Mouse (Mus musculus): ENCODE measurements at regions not wholly inside any gene's neighbourhood (a gene's known extent, or its start where the extent isn't known, plus 50 kb on each side); places are given as distances from the start of the nearest gene placed in this dataset.

DNA sequence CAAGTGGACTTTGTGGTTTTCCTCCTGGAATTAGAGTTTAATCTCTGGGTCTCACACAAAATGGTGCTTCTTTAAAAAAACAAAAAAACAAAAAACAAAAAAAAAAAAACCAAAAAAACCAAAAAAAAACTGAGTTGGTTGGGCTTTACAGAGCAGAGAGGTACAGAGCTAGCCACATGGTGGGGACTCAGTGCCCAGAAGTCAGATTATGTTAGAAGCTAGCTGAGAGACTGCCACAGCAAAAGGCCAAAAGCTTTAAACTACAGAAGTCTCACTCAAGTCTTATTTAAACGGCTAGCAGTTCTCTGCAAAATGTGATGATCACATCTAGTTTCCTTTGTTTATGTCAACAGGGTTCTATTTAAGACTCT, 1121.8 kb upstream of the Cited2 start:
- Histone ChIP-seq H3K4me1 (replicated peaks) (no peaks in the 10 kb centered on the region), H3K4me3 (no peak overlapping the region), H3K27ac (no peak overlapping the region), H3K9me3 (no peaks in the 10 kb centered on the region), H3K27me3 (no peaks in the 10 kb centered on the region), H3K36me3 (no peaks in the 10 kb centered on the region), H3K9ac (no peak overlapping the region), H3K4me2 (no peak overlapping the region)
- WGBS = 74% methylated on average over 1 of the region's 1 CpGs
- no peak for ATAC-seq (ENCODE audit: low FRiP score)

DNA sequence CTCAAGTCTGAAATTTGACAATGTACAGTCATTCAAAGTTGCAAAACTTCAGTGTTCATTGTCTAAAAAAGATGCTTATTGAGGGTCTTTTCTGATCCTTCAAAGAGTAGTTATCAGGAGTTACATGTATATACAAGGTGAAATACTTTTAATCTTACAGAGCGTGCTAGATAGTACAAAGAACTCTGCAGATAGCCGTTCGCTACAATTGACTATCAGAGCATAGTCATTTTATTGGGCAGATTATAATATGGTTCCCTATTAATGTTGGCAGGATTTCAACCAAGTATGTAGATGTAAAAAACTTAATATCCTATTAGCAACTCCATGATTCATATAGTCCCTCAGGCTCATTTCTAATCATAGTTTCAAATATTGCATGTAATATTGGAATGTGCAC, 1114.7 kb upstream of the Cited2 start:
- Histone ChIP-seq H3K9me3 (no peaks in the 10 kb centered on the region), H3K9ac (no peak overlapping the region), H3K27ac (no peak overlapping the region), H3K4me3 (no peak overlapping the region), H3K4me1 (replicated peaks) (no peaks in the 10 kb centered on the region), H3K36me3 (no peaks in the 10 kb centered on the region), H3K27me3 (no peaks in the 10 kb centered on the region), H3K4me2 (no peak overlapping the region)
- 92% methylated on average over 3 of the region's 3 CpGs for WGBS
- ATAC-seq (ENCODE audit: low FRiP score) = no peak

DNA sequence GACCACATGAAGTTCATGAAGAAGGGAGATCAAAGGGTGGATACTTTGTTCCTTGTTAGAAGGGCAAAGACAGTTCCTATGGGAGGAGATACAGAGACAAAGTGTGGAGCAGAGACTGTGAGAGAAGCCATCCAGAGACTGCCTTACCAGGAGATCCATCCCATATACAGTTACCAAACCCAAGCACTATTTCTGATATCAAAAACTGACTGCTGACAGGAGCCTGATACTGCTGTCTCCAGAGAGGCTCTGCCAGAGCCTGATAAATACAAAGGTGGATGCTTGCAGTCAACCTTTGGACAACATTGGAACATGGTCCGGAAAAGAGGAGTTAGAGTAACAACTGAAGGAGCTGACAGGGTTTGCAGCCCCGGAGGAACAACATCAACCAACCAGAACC, 1104.3 kb upstream of the Cited2 start:
- no peak overlapping the region for H3K9ac ChIP-seq
- H3K9me3 ChIP-seq = no peaks in the 10 kb centered on the region
- H3K4me3 ChIP-seq = no peak overlapping the region
- 95% methylated on average over 2 of the region's 2 CpGs for WGBS
- H3K4me1 ChIP-seq (replicated peaks) = no peaks in the 10 kb centered on the region
- no peaks in the 10 kb centered on the region for H3K27me3 ChIP-seq
- no peak overlapping the region for H3K27ac ChIP-seq
- no peak overlapping the region for H3K4me2 ChIP-seq
- ATAC-seq (ENCODE audit: low FRiP score) = no peak
- H3K36me3 ChIP-seq = no peaks in the 10 kb centered on the region

DNA sequence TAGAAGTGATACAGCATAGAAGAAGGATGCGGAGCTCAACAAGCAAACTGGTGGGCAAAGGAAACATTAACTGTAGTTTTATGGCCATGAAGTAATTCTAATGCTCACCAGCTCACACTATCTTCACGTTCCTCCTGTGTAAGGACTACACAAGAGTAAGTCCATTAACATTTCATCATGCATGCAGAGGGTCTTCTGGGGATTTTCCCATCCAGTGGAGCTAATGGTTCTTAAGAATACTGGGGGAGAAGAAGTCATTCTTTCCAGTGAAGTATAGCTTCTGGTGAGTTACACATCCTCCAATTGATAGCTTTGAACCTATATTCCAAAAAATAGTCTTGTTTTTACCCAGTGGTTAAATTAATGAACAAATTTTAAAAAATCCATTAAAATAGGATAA, 1103.4 kb upstream of the Cited2 start:
- WGBS = 87% methylated on average over 2 of the region's 2 CpGs
- no peaks in the 10 kb centered on the region for H3K4me1 ChIP-seq (replicated peaks)

DNA sequence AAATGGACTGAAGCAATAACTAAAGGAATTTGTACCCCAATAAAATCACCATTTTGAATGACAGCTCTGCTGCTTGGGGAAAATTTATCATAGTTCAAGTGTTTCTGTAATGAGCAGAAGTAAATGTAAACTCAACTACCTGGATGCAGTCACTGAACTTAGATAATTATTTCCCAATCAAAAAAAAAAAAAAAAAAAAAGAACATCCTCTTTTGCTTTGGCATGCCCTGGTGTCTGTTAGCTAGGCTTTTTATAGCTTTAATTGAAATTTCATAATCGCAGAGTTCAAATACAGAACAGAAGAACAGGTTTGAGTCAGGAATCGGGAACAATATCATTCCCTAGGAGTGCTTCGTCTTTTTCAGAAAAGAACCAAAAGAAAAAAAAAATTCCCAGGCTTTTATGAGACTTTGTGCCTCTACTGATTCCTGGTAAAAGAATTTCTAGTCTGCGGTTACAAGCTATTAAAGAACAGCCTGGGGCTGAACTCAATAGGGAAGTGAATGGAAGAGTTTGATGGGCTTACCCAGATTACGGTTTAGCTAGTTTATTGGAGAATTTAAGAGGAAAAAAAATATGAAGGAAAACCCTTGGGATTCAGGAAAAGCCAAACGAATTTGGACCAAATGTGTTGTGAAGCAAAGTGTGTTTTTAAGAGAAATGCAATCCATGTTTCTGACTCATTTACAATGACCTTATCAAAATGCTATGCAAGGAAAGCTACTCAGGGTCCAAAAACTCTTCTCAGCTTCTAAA, 1102.0 kb upstream of the Cited2 start:
- Histone ChIP-seq H3K9me3 (no peaks in the 10 kb centered on the region), H3K36me3 (no peaks in the 10 kb centered on the region), H3K27me3 (no peaks in the 10 kb centered on the region), H3K4me3 (no peak overlapping the region), H3K27ac (no peak overlapping the region), H3K4me2 (no peak overlapping the region), H3K9ac (no peak overlapping the region), H3K4me1 (replicated peaks) (no peaks in the 10 kb centered on the region)
- ATAC-seq (ENCODE audit: low FRiP score) = no peak
- 76% methylated on average over 6 of the region's 6 CpGs for WGBS

More for the DNA sequence above, 1103.4 kb upstream of the Cited2 start:
- Histone ChIP-seq H3K9ac (no peak overlapping the region), H3K4me3 (no peak overlapping the region), H3K36me3 (no peaks in the 10 kb centered on the region), H3K4me2 (no peak overlapping the region), H3K27me3 (no peaks in the 10 kb centered on the region), H3K27ac (no peak overlapping the region), H3K9me3 (no peaks in the 10 kb centered on the region)
- ATAC-seq (ENCODE audit: low FRiP score) = no peak

DNA sequence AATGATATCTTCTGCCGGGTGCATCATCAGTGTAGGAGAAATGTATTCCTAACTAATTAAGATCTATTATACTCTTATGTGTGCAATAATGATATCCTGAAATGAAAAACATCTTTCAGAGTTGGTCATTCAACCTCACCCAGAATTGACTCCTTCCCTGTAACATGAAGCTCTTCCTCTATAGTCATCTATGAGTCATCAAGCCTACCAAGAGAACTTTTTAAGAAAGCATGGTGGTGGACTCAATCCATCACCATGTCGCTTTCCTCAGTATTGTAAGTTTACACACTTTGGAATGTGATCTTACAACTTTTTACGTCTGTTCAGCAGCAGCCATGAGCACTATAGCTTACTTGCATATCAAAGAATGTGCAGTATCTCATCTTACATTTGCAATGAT, 1100.2 kb upstream of the Cited2 start:
- no peak overlapping the region for H3K4me3 ChIP-seq
- H3K9me3 ChIP-seq = no peaks in the 10 kb centered on the region
- H3K27ac ChIP-seq = no peak overlapping the region
- H3K9ac ChIP-seq = no peak overlapping the region
- H3K4me2 ChIP-seq = no peak overlapping the region
- no peaks in the 10 kb centered on the region for H3K36me3 ChIP-seq
- 92% methylated on average over 3 of the region's 3 CpGs for WGBS
- H3K27me3 ChIP-seq = no peaks in the 10 kb centered on the region
- no peak for ATAC-seq (ENCODE audit: low FRiP score)
- no peaks in the 10 kb centered on the region for H3K4me1 ChIP-seq (replicated peaks)

DNA sequence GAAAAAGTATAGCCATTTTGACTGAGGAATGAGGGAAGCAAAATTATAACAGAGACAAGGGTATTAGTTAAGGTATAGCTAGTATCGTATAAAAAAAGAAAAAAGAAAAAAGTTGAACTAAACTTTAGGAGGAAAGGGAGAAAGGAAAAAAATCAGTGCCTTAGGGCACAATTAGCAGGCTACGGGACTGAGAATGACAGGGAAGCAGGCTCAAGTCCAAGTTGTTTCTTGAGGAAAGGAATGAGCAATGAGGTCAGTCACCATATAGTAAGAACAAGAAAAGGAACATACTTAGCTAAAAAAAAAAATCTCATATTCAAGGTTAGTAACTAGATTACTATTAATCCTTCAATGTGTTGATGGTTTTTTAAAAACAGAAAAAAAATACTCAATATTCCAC, 1089.8 kb upstream of the Cited2 start:
- WGBS = 74% methylated on average over 2 of the region's 2 CpGs
- Histone ChIP-seq H3K4me3 (no peak overlapping the region), H3K4me1 (replicated peaks) (no peaks in the 10 kb centered on the region)

DNA sequence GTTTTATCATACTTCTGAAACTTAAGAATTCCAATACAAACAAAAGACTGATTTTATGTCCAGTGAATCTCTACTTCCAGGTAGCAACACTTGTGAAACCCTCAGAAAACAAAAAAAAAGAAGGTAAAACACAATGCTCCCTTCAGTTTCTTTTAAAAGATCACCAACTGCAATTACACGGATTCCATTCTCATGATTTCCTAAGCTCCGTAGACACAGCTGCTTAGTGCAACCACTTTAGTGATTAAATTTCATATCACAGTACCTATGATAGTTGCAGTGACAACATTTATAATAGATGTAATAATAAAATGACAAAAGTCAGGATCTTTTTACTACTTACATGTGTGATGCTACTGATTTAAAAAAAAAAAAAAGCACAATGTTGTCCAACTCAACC, 1087.6 kb upstream of the Cited2 start:
- H3K27ac ChIP-seq = no peak overlapping the region
- H3K4me1 ChIP-seq (replicated peaks) = no peaks in the 10 kb centered on the region
- no peaks in the 10 kb centered on the region for H3K9me3 ChIP-seq
- no peaks in the 10 kb centered on the region for H3K27me3 ChIP-seq
- no peak overlapping the region for H3K4me3 ChIP-seq
- H3K9ac ChIP-seq = no peak overlapping the region
- no peak overlapping the region for H3K4me2 ChIP-seq
- no peaks in the 10 kb centered on the region for H3K36me3 ChIP-seq
- ATAC-seq (ENCODE audit: low FRiP score) = no peak
- WGBS = 79% methylated on average over 2 of the region's 2 CpGs

More for the DNA sequence above, 1089.8 kb upstream of the Cited2 start:
- Histone ChIP-seq H3K9ac (no peak overlapping the region), H3K4me2 (no peak overlapping the region), H3K9me3 (no peaks in the 10 kb centered on the region), H3K27ac (no peak overlapping the region), H3K27me3 (no peaks in the 10 kb centered on the region), H3K36me3 (no peaks in the 10 kb centered on the region)
- no peak for ATAC-seq (ENCODE audit: low FRiP score)

DNA sequence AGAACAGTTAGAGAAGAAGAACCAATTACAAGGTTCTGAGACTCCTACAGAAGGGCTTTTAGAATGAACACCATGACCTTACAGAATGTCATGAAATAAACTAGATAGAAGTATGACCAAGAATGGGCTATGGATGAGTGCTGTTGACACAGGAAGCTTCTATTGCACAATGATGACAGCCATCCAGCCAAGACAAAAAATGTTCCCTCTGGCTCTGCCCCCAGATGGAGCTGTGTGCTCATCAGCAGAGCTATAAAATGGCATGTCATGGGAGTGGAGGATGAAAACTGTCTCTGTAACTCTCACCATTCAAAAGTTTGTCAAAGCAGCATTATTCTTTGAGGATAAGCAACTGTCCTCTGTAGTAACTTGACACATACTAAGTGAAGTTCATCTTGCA, 1086.0 kb upstream of the Cited2 start:
- Histone ChIP-seq H3K27ac (no peak overlapping the region), H3K4me3 (no peak overlapping the region), H3K36me3 (no peaks in the 10 kb centered on the region), H3K4me1 (replicated peaks) (no peaks in the 10 kb centered on the region), H3K4me2 (no peak overlapping the region), H3K9ac (no peak overlapping the region), H3K27me3 (no peaks in the 10 kb centered on the region), H3K9me3 (no peaks in the 10 kb centered on the region)
- ATAC-seq (ENCODE audit: low FRiP score) = no peak

DNA sequence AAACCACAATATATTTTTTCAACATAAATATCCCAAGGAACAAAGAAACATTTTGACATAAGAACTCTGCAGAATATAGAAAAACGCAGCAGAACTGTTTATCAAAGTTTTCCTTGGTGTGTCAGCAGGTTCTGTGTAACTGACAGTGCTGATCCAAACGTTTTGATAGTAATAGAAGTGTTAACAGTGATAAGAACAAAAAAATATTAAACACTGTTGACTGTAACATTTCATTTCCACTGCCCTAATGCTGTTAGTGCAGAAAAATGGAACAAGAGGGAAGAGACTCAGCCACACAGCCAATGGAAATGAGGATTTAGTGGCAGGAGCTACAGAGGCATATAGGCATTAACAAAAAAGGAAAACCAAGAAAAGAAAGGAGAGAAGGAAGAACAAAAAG, 1084.9 kb upstream of the Cited2 start:
- Histone ChIP-seq H3K9me3 (no peaks in the 10 kb centered on the region), H3K4me2 (no peak overlapping the region), H3K9ac (no peak overlapping the region), H3K27ac (no peak overlapping the region), H3K4me3 (no peak overlapping the region), H3K4me1 (replicated peaks) (no peaks in the 10 kb centered on the region), H3K27me3 (no peaks in the 10 kb centered on the region), H3K36me3 (no peaks in the 10 kb centered on the region)
- WGBS = 42% methylated on average over 2 of the region's 2 CpGs
- no peak for ATAC-seq (ENCODE audit: low FRiP score)

DNA sequence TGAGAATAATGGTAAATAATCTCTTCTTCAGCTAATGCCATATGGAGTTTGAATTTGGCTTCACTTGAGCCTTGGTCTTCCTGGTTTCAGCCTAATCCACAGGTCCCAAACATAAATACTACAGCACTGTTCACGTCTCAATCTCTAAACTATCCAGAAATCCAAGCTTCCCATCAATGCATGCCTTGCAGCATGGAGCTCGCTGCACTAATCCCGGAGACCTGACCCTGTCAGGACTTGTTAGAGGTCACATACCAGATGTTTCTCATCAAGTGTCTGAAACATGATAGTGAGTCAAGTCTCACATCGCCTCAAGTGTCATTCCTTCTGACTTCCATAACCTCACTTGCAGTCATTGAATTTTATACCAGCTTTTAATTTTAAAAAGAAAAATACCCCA, 1082.9 kb upstream of the Cited2 start:
- Histone ChIP-seq H3K4me1 (replicated peaks) (no peaks in the 10 kb centered on the region), H3K4me3 (no peak overlapping the region), H3K27ac (no peak overlapping the region), H3K9me3 (no peaks in the 10 kb centered on the region), H3K36me3 (no peaks in the 10 kb centered on the region), H3K9ac (no peak overlapping the region), H3K4me2 (no peak overlapping the region), H3K27me3 (no peaks in the 10 kb centered on the region)
- WGBS = 62% methylated on average over 4 of the region's 4 CpGs
- no peak for ATAC-seq (ENCODE audit: low FRiP score)

DNA sequence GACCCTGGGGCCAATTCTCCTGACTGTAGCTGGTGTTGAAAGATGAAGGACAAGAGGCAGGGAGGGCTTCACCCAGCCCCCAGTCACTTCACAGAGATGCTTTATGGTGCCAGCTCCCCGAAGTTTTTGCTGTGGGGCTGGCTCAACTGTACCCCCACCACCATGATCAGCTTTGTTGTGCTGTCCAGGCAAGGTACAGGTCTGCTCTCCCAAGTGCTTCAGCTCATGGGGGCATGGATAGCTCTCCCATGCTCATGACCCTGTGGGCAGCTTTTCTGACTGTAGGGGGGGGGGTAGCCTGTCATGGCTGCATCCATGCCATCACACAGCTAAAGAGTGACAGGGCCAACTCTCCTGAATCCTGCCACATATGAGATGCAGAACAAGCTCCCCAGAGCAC, 1072.9 kb upstream of the Cited2 start:
- H3K27ac ChIP-seq = no peak overlapping the region
- no peak overlapping the region for H3K9ac ChIP-seq
- no peaks in the 10 kb centered on the region for H3K9me3 ChIP-seq
- WGBS = 79% methylated on average over 1 of the region's 1 CpGs
- no peaks in the 10 kb centered on the region for H3K27me3 ChIP-seq
- no peaks in the 10 kb centered on the region for H3K4me1 ChIP-seq (replicated peaks)
- no peak; the same call in 1 of the 2 replicates for ATAC-seq (ENCODE audit: low FRiP score)
- H3K36me3 ChIP-seq = no peaks in the 10 kb centered on the region
- no peak overlapping the region for H3K4me2 ChIP-seq
- no peak overlapping the region for H3K4me3 ChIP-seq

DNA sequence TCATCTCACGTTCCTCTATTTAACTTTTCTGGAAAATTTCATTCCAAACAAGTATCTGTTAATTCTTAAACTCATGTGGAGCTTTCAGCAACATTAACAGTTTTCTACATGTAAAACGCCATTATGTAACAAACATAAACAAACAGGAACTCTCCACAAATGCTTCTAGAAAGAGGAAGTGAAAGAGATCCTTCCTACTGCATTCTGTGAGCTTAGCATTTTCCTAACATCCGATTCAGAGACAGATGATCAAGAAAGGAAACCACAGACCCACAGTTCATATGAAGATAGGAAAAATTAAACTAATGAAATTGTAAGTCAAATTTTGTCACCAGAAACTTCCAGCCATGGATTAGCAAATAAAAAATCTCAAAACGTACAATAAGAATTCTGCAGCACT, 1070.6 kb upstream of the Cited2 start:
- no peaks in the 10 kb centered on the region for H3K36me3 ChIP-seq
- 88% methylated on average over 4 of the region's 4 CpGs for WGBS
- no peak overlapping the region for H3K4me2 ChIP-seq
- H3K27ac ChIP-seq = no peak overlapping the region
- no peaks in the 10 kb centered on the region for H3K27me3 ChIP-seq
- no peaks in the 10 kb centered on the region for H3K4me1 ChIP-seq (replicated peaks)
- no peaks in the 10 kb centered on the region for H3K9me3 ChIP-seq
- H3K4me3 ChIP-seq = no peak overlapping the region
- no peak for ATAC-seq (ENCODE audit: low FRiP score)
- H3K9ac ChIP-seq = no peak overlapping the region

Data from hindbrain, embryonic 13.5 days (tissue).